Mouse (Mus musculus): ENCODE measurements around the gene Gm5142.

The Gm5142 gene

GRCm38 (mm10) chr14:59178649-59179048 lies at the start of gene Gm5142:
Gene Gm5142 (minus strand): TSS chr14:59178749.
- DNase-seq (ENCODE audit: low read depth) = no peak

GRCm38 (mm10) chr14:59226240-59226639 lies 47.7 kb upstream of the Gm5142 start:
- no peak for DNase-seq (ENCODE audit: low read depth)

GRCm38 (mm10) chr14:59219241-59219640 lies 40.7 kb upstream of the Gm5142 start:
- DNase-seq (ENCODE audit: low read depth) = no peak

GRCm38 (mm10) chr14:59209816-59210215 lies 31.3 kb upstream of the Gm5142 start:
- no peak for DNase-seq (ENCODE audit: low read depth)

GRCm38 (mm10) chr14:59209003-59209402 lies 30.5 kb upstream of the Gm5142 start:
- no peak for DNase-seq (ENCODE audit: low read depth)

GRCm38 (mm10) chr14:59205976-59206583 lies 27.5 kb upstream of the Gm5142 start:
- DNase-seq (ENCODE audit: low read depth) = no peak

- DNase-seq (ENCODE audit: low read depth) = no peak
Measured at GRCm38 (mm10) chr14:59205461-59205860, 26.9 kb upstream of the Gm5142 start.

- DNase-seq (ENCODE audit: low read depth) = peak; percentile 71
Measured at GRCm38 (mm10) chr14:59201604-59202215, 23.2 kb upstream of the Gm5142 start.

- peak; percentile 95 for DNase-seq (ENCODE audit: low read depth)
Measured at GRCm38 (mm10) chr14:59200711-59201603, 22.4 kb upstream of the Gm5142 start, which contains the start of gene Rcbtb1. Gene Rcbtb1 (plus strand): TSS chr14:59201209.

- no peak for DNase-seq (ENCODE audit: low read depth)
Measured at GRCm38 (mm10) chr14:59186121-59186520, 7.6 kb upstream of the Gm5142 start.

GRCm38 (mm10) chr14:59185514-59185913 lies 7.0 kb upstream of the Gm5142 start:
- DNase-seq (ENCODE audit: low read depth) = peak; percentile 36

- no peak for DNase-seq (ENCODE audit: low read depth)
Measured at GRCm38 (mm10) chr14:59182732-59183131, 4.2 kb upstream of the Gm5142 start.

GRCm38 (mm10) chr14:59157016-59157698 lies 21.4 kb downstream of the Gm5142 start:
- peak; percentile 7 for DNase-seq (ENCODE audit: low read depth)

- no peak for DNase-seq (ENCODE audit: low read depth)
Measured at GRCm38 (mm10) chr14:59155589-59155988, 23.0 kb downstream of the Gm5142 start.

- DNase-seq (ENCODE audit: low read depth) = no peak
Measured at GRCm38 (mm10) chr14:59142793-59143192, 35.8 kb downstream of the Gm5142 start, which contains the start of gene 1700129C05Rik. Gene 1700129C05Rik (minus strand): TSS chr14:59142893.

- DNase-seq (ENCODE audit: low read depth) = peak; percentile 55
Measured at GRCm38 (mm10) chr14:59114281-59114680, 64.3 kb downstream of the Gm5142 start.
